Mouse (Mus musculus) monocyte, adult 59 days (primary cell): ENCODE results near the gene Otos. TPM values are rescaled to one million over a fixed set of nuclear protein-coding genes. Genes with fewer than 3 reads are reported as not detected.

Experiments
- total RNA-seq, 2 experiments: library from RNA; stranded (reverse); gene quantifications; one replicate each; pipeline ENCODE4 v1.2.4; 2023

The Otos gene
- not detected for total RNA-seq

GRCm38 (mm10) chr1:92648673-92649072 lies at the start of gene Otos:
Gene Otos (minus strand): TSS chr1:92648841.

GRCm38 (mm10) chr1:92641514-92642272 lies 6.9 kb downstream of the Otos start, which contains the start of gene Cops9:
Gene Cops9 (minus strand): TSS chr1:92641985.

GRCm38 (mm10) chr1:92617488-92617887 lies 31.2 kb downstream of the Otos start, which contains the start of gene Olfr12:
Gene Olfr12 (plus strand): TSS chr1:92617788.

GRCm38 (mm10) chr1:92605482-92605881 lies 43.2 kb downstream of the Otos start, which contains the start of gene Olfr1410:
Gene Olfr1410 (plus strand): TSS chr1:92605782.

Other genes starting within 250 kb of the Otos start
- gene Ndufa10, start 175.0 kb downstream of the Otos start, total RNA-seq: 10 to 100 TPM; 89.6 to 99.8 TPM
- not detected for gene Olfr1416, start 163.7 kb downstream of the Otos start, total RNA-seq
- gene Olfr1415, start 152.7 kb downstream of the Otos start, total RNA-seq: not detected
- gene Olfr1414, start 130.2 kb downstream of the Otos start, total RNA-seq: not detected
- not detected for gene Olfr1413, start 77.5 kb downstream of the Otos start, total RNA-seq
- not detected for gene Olfr1412, start 63.1 kb downstream of the Otos start, total RNA-seq
- not detected for gene Olfr1411, start 54.4 kb downstream of the Otos start, total RNA-seq
- not detected for gene Olfr1410, start 43.1 kb downstream of the Otos start, total RNA-seq
- gene Olfr12, start 31.1 kb downstream of the Otos start, total RNA-seq: not detected
- 100 to 1,000 TPM; 125 to 138 TPM for gene Cops9, start 6.9 kb downstream of the Otos start, total RNA-seq
- 1 to 10 TPM; 3.0 to 3.2 TPM for gene Gpc1, start 182.8 kb upstream of the Otos start, total RNA-seq